Mouse (Mus musculus) erythroblast, adult 5-6 weeks (primary cell): Measurements from ENCODE around the gene Clcn1. TPM values are rescaled to one million over a fixed set of nuclear protein-coding genes. Genes with fewer than 3 reads are reported as not detected.

Experiments
- ATAC-seq: replicated peaks from 2 replicates; pipeline ENCODE4 v1.8.0; 2016; ENCODE audit warnings: moderate number of reproducible peaks, mild to moderate bottlenecking, moderate TSS enrichment, inconsistent platforms; ENCODE audit not compliant: poor library complexity, low FRiP score, severe bottlenecking
- total RNA-seq, 2 experiments: library from RNA; stranded (forward) in 1 of 2; stranded (reverse) in 1 of 2; fragments of 150-400 nt in 1 of 2; fragments of 200-764, 138-1000 nt in 1 of 2; gene quantifications; 2 replicates each; pipeline versions ENCODE4 v1.2.3 to v1.2.4; 2015 to 2017; ENCODE audit warnings: low replicate concordance in 2 of 2

Gene Clcn1
- total RNA-seq, 2 experiments from 2014 or later: 2.0 TPM; not detected in 1

- no peak for ATAC-seq
Observed at GRCm38 (mm10) chr6:42295549-42296094, 9.1 kb downstream of the Clcn1 start.

GRCm38 (mm10) chr6:42299362-42299761, 12.9 kb downstream of the Clcn1 start:
- no peak for ATAC-seq

DNA sequence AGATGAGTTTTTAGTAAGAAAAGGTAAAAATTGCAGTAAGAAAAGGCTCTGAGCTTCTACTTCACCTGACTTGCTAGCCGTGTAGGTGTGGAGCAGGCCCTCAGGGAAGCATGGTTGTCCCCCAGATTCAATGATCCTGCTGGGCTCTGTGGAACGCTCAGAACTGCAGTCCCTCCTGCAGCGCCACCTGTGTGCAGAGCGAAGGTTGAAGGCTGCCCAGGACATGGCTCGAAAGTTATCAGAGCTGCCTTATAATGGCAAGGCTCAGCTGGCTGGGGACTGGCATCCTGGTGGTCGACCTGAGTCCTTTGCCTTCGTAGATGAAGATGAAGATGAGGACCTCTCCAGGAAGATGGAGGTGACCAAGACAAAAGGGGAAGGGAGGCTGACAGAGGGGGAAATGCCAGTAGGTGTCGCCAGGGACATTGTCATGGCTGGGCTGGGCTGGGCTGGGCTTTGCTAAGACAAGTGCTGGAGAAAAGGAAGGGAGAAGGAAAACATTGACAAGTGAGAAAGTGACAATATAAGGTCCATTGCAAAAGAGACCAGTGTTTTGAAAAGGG, 23.4 kb downstream of the Clcn1 start:
- no peak for ATAC-seq

- ATAC-seq: no peak
Observed at GRCm38 (mm10) chr6:42310427-42311053, 24.1 kb downstream of the Clcn1 start.

- no peak for ATAC-seq
Observed at GRCm38 (mm10) chr6:42318293-42318692, 31.8 kb downstream of the Clcn1 start.

DNA sequence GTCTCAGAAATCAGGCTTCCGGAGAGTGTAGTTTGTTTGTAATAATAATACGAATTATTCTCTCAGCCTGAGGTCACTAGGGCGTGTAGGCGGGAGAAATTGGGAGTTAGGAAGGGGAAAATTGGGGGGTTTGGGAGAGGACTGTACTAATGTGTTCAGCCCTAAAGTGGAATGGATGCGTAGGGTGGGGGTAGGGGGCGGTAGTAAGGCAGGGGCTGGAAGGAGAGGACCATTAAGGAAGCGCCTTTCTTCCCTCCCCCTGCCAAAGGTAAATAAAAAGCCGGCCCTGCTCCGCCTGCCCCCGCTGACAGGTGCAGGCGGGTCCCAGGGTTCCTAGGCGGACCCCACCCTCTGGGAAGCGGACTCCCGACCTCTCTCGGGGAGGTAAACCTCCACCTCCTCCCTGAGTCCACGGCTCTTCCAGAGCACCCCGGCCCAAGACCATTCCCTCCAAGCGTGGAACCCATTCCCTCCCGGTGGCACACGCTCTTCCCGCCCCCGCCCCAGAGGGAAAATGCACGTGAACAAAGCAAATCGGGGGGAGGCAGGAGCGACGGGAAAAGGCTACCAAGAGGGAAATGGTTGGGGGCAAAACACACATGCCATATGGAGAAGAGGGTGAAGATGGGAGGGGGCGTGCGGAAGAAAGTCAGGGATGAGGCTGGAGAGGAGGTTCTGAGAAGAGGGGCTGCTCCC, 37.0 kb downstream of the Clcn1 start:
- no peak for ATAC-seq

DNA sequence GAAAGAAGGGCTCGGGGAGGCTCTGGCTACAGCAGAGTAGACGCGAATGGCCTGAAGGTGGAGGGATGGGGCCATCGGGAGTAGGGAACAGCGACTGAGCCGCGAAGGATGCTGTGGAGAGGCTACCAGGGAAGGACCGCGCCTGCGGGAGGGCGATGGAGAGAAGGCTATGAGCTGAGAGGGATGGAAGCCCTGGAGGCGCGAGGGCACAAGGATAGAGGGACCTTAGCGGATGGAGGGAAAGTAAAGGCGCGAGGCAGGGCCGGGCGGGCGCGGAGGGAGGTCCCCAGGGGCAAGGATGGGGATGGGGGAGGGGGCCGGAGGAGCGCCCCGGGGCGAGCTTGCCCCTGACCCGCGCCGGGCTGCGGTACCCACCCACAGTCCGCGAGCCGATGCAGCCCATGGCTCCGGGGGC, 37.6 kb downstream of the Clcn1 start:
- no peak for ATAC-seq

DNA sequence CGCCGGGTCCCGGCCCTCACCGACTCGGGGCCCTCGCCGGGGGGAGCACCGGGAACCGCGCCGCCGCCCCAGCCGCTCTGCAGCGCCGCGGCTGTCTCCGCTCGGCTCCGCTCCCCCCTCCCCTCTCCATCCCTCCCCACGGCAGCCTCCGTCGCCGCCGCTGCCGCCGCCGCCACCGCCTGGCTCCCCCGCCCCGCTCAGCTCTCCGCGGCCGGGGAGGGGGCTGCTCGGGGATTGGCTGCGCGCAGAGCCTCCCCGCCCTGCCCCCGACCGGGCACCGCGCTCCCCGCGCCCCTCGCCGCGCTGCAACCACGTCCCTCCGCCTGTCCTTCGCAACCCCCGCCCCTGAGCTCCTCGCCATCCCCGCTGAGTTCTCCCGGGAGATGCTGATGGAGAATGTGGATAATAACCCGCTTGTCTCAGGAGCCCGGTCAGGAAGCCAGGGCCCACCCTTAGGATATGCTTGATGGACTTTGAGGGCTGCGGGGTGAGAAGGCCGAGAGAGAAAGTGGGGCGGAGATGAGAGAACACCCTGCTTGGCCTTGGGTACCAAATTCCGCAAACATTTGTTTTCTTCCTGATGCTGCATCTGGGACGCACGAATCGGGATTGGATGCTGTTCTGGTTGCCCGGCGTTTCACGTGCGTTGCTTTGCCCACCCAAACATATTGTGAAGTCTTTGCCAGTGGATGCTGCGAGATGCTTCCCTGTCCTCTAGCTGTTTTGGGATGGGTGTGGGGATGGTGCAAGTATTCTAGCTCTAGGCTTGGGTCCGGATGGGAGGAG, 38.2 kb downstream of the Clcn1 start, which contains the start of gene Fam131b:
Fam131b (minus strand) TSS at position 162 of the 786 bp plus-strand sequence.
- no peak for ATAC-seq

DNA sequence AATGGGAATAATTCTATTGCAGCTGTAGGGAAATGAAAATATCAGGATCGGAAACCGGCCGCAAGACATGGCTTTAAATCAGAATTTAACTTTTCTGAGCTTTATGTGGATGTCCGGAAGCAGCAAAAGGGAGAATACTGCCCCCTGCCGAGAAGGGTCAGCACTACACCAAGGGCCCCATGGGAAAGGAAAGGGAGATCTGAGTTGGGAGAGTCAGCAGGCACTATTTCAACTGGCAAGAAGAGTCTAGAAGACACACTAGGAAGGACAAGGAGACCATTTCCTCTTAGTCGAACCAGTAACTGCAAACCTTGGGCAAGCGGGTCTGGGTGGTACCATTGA, 38.8 kb downstream of the Clcn1 start:
- ATAC-seq: 0 out of 2 replicates have a peak, but pooled peaks have one; percentile 57

DNA sequence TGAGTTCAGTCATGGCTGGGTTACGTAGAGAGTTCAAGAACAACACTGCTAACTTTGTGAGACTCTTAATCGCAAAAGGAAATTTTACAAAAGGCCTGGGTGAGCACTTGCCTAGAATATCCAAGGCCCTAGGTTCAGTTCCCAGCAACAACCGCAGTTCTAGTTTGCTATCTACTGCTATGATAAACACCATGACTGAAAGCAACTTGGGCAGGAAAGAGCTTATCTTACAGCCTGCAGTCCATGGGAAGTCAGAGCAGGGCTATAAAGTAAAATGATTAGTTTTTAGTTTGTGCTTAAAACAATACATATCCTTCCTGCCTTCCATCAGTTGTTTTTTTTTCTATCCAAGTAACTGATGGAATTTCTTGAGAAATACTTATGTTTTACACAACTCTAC, 40.0 kb downstream of the Clcn1 start:
- ATAC-seq: no peak

GRCm38 (mm10) chr6:42328757-42329156, 42.3 kb downstream of the Clcn1 start:
- ATAC-seq: no peak

DNA sequence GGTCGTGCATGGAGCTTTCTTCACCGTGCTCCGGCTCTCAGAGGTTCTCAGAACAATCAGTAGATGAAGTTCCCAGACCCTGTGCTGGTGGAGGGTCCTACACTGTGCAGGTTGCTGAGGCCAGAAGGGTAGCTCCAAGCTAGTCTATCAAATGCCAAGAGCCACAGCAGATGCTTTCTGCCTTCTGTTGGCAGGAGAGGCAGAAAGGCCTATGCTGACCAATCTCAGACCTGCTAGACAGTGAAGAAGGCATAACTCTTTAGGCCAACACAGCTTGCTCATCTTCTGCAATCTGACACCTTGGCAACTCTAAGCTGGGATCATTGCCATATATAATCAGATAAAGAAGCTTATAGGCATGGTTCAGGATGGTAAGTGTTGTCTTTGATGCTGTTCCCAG, 43.7 kb downstream of the Clcn1 start:
- ATAC-seq: no peak

- ATAC-seq: no peak
Observed at GRCm38 (mm10) chr6:42330946-42331345, 44.5 kb downstream of the Clcn1 start.

DNA sequence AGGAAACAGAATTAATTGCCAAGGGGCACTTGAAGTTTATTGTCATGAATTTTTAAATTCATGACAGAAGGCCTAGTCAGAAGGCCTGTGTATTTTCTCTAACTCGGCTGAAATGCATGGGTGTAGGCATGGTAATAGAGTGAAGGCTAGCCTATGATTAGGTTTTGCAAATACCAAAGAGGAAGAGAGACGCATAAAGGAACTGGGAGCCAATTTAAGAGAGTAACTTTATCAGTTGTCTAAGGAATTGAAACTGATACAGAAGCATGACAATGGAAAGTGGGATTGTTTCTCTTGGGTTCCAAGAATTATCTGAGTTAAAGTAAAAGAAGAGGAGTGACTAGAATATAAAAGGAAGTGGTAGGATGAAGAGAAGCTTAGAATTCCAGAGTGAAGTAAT, 52.7 kb downstream of the Clcn1 start:
- no peak for ATAC-seq

GRCm38 (mm10) chr6:42339981-42340380, 53.5 kb downstream of the Clcn1 start:
- ATAC-seq: no peak

DNA sequence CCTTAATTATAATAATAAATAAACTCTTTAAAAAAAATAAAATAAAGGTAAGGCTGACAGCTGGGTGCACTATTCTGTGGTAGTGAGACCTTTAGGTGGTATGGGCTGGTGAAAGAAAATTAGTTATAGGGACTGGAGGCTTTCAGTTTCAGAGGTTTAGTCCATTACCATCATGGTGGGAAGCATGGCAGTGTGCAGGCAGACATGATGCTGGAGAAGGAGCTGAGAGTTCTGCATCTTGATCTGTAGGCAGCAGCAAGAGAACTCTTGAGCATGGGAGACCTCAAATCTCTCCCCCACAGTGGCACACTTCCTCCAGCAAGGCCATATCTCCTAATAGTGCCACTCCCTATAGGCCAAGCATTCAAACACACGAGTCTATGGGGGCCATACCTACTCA, 55.7 kb downstream of the Clcn1 start:
- ATAC-seq: no peak

GRCm38 (mm10) chr6:42343361-42344120, 57.1 kb downstream of the Clcn1 start:
- no peak for ATAC-seq

DNA sequence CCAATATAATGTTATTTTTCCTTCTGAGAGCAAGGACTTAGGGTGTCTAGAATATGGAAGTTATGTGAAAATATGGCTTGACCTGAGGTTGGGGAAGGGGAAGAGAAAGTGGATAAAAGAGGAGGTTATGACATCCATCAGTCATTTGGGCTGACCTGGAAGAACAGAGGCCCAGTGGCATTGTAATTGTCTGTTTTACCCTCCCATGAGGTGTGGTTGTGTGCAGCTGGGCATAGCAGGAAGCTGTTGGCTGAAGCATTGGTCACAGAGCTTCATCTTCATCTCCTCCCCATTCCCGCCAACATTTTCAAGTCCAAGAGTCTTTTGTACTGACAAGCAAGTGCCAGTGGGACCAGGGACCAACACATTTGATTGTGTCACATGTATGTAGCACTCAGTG, 57.8 kb downstream of the Clcn1 start:
- no peak for ATAC-seq

- no peak for ATAC-seq
Observed at GRCm38 (mm10) chr6:42348281-42349005, 62.0 kb downstream of the Clcn1 start.
